Mouse (Mus musculus) midbrain, postnatal 0 days (tissue): ENCODE data around the gene Spg20. TPM values are rescaled to one million over a fixed set of nuclear protein-coding genes. Genes with fewer than 3 reads are reported as not detected.
A peak's percentile ranks its signal among the peaks of the same experiment; 100 is the strongest.

ENCODE experiments used
- ATAC-seq: fragments of 200-750 bp; cut with Nextera tagmentation; 2 replicates; pipeline ENCODE4 v1.8.0; 2017; ENCODE audit warnings: moderate number of reproducible peaks, mild to moderate bottlenecking, moderate TSS enrichment, moderate library complexity; ENCODE audit not compliant: low FRiP score
- DNase-seq: peaks from one replicate; pipeline ENCODE4 v3.0.0-alpha.2; 2015; ENCODE audit warnings: low spot score
- H3K27ac ChIP-seq: fragments of 300-500 bp; sonication (generic); 2 replicates; pipeline ENCODE4 v1.5.1; 2014; ENCODE audit warnings: low read depth, mild to moderate bottlenecking, low read length, mixed read lengths
- H3K27me3 ChIP-seq: fragments of 300-500 bp; sonication (generic); 2 replicates; pipeline ENCODE4 v1.6.1; 2014; ENCODE audit warnings: low read length, control low read depth, mixed read lengths; ENCODE audit not compliant: insufficient read depth
- H3K36me3 ChIP-seq: fragments of 300-500 bp; sonication (generic); 2 replicates; pipeline ENCODE4 v1.6.1; 2014; ENCODE audit warnings: low read length, control low read depth, mixed read lengths; ENCODE audit not compliant: insufficient read depth
- H3K4me1 ChIP-seq: fragments of 300-500 bp; sonication (generic); 2 replicates; pipeline ENCODE4 v1.6.1; 2014; ENCODE audit warnings: mild to moderate bottlenecking, control low read depth, antibody characterized with exemption, low read length, mixed read lengths; ENCODE audit not compliant: insufficient read depth
- H3K4me2 ChIP-seq: fragments of 300-500 bp; sonication (generic); 2 replicates; pipeline ENCODE4 v1.6.1; 2014; ENCODE audit warnings: low read depth, mild to moderate bottlenecking, low read length, mixed read lengths; ENCODE audit not compliant: poor library complexity, severe bottlenecking
- H3K4me3 ChIP-seq: fragments of 300-500 bp; sonication (generic); 2 replicates; pipeline ENCODE4 v1.5.1; 2014; ENCODE audit warnings: low read depth, mild to moderate bottlenecking, low read length, moderate library complexity
- H3K9ac ChIP-seq: fragments of 300-500 bp; sonication (generic); replicated peaks from 2 replicates; pipeline ENCODE4 v1.6.1; 2014; ENCODE audit warnings: mild to moderate bottlenecking, low read length, moderate library complexity, mixed read lengths; ENCODE audit not compliant: poor library complexity, severe bottlenecking
- H3K9me3 ChIP-seq: fragments of 300-500 bp; sonication (generic); 2 replicates; pipeline ENCODE4 v1.6.1; 2016; ENCODE audit warnings: low read length, control low read depth
- CTCF ChIP-seq: IDR thresholded peaks from 2 replicates; pipeline ENCODE4 v1.5.1; 2016; ENCODE audit warnings: antibody characterized with exemption, mild to moderate bottlenecking
- WGBS: fragments of 180-500 bp; shearing (Covaris S2); extraction: QIAGEN DNeasy Blood & Tissue Kit; methylation state at CpG from one replicate; pipeline ENCODE4 v1.1.7; 2014; 5-methylcytosine and 5-hydroxymethylcytosine counted together
- polyA plus RNA-seq: library from polyadenylated mRNA; unstranded; fragments of >200 nt; fragmentation: Nextera tagmentation; extraction: Ambion mirVana; gene quantifications from 2 replicates; pipeline ENCODE4 v1.2.1, GENCODE M21; 2015
- total RNA-seq: library from RNA; depleted of rRNA; stranded (reverse); fragments of >200 nt; gene quantifications from 2 replicates; pipeline ENCODE4 v1.2.3, GENCODE M21; 2014

The Spg20 gene
- total and polyA plus RNA-seq, 2 experiments from 2014 or later = 9.3 to 15.5 TPM

DNA sequence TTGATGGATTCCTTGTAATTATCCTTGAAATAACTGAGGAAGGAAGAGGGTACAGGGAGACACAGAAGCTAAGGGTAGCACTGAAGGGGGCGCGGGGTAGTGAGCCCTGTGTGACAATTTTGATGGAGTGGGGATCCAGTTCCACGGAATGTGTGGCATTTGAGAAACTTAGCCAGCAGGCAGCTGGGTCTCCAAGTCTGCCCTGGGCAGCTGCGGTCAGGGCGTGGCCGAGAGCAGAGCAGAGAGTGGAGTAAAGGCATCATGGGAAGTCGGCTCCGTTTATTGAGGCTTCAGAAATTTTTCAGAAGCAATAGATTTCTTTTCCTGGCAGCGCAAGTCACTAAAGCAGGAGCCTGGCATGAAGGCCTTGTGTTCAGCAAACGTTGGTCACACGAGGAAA lies 12.9 kb upstream of the Spg20 start:
- no peak for DNase-seq
- Histone ChIP-seq H3K4me3 (no peak overlapping the region), H3K9ac (no peak overlapping the region), H3K9me3 (no peaks in the 10 kb centered on the region), H3K4me1 (no peaks in the 10 kb centered on the region; the same call in 1 of the 2 replicates), H3K27me3 (no peaks in the 10 kb centered on the region), H3K36me3 (no peaks in the 10 kb centered on the region), H3K4me2 (no peak overlapping the region), H3K27ac (no peak overlapping the region)
- no peak for TF ChIP-seq CTCF
- ATAC-seq = no peak
- 83% methylated on average over 11 of the region's 11 CpGs for WGBS

DNA sequence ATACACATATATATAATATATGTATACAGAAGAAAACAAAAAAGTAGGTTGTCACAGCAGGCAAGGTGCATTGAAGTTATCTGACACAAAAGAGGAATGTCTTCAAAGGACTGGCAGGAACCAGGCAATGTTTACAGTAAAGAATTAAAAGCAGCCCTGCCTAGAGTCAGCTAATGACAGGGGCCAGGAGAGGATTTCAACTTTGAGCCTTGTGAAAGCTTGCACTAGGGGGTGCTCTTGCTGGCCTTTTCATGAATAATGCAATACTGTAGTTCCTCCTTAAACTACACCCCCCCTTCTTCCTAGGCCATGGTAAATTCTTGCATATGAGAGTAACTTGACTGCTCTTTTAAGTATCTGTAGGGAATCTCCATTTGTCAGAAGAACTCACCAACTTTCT lies 10.8 kb upstream of the Spg20 start:
- no peaks in the 10 kb centered on the region for H3K36me3 ChIP-seq
- H3K4me3 ChIP-seq = no peak overlapping the region
- H3K9ac ChIP-seq = no peak overlapping the region
- H3K27me3 ChIP-seq = no peaks in the 10 kb centered on the region
- H3K4me2 ChIP-seq = no peak overlapping the region
- DNase-seq (no peak), ATAC-seq (no peak)
- TF ChIP-seq CTCF = no peak
- H3K27ac ChIP-seq = no peak overlapping the region
- no peaks in the 10 kb centered on the region for H3K9me3 ChIP-seq
- H3K4me1 ChIP-seq = no peaks in the 10 kb centered on the region; the same call in 1 of the 2 replicates

DNA sequence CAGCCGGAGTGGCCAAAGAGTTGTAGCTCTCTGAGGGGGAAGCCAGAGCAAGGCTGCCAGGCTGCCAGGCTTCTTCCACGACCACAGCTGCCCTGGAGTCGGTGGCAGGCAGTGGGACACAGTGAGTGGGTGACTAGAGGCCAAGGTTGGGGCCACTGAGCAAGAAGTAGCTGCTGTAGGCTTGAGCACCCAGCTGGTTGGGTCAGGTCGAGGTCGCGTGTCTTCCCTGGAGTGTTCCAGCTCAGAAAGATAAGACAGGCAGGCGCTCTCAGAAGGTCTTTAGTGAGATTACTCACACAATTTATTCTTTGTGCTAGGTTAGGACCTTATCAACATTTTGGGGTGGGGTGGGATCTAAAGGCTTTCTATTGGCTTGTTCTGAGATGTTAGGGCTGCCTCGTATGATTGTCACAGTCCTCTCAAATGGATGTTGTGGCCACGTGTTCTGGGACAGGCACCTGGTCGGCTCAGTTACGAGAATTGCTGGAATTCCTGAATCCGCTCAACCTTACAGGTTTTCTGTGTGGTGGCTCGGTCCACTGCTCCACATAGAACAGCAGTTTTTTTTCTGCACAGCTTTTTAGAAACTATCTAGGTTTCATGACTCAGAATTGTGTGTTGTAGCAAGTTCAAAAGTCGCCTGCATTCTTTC lies 6.4 kb upstream of the Spg20 start:
- Histone ChIP-seq H3K27me3 (no peaks in the 10 kb centered on the region), H3K9me3 (no peaks in the 10 kb centered on the region), H3K9ac (no peak overlapping the region), H3K4me3 (no peak overlapping the region), H3K27ac (no peak overlapping the region), H3K4me1 (no peaks in the 10 kb centered on the region), H3K36me3 (no peaks in the 10 kb centered on the region), H3K4me2 (no peak overlapping the region)
- DNase-seq (no peak), ATAC-seq (no peak)
- TF ChIP-seq CTCF = no peak
- WGBS = 88% methylated on average over 14 of the region's 14 CpGs

DNA sequence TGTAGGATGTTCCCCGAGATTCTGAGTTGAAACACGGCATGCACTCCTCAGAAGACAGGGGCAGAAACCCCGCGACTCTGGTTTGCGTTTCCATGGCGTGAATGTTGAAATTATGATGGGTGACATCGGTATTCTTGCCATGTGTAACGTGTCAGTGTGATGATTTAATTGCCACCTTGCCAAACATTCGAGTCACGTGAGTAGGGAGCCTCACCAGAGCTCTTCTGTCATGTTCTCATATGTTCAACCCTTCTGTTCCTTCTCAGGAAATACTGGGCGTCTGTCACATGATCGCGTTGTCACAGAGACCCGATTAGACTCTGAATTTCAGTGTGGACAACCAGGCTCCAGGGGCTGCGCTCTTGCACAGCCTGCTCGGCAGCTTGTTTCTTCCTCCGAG lies 5.9 kb upstream of the Spg20 start:
- WGBS = 73% methylated on average over 17 of the region's 17 CpGs
- Histone ChIP-seq H3K9me3 (no peaks in the 10 kb centered on the region), H3K4me2 (no peak overlapping the region), H3K36me3 (no peaks in the 10 kb centered on the region), H3K9ac (no peak overlapping the region), H3K4me3 (no peak overlapping the region), H3K4me1 (no peaks in the 10 kb centered on the region), H3K27me3 (no peaks in the 10 kb centered on the region), H3K27ac (no peak overlapping the region)
- ATAC-seq = 0 out of 2 replicates have a peak, but pooled peaks have one; percentile 34
- no peak for DNase-seq
- no peak for TF ChIP-seq CTCF

DNA sequence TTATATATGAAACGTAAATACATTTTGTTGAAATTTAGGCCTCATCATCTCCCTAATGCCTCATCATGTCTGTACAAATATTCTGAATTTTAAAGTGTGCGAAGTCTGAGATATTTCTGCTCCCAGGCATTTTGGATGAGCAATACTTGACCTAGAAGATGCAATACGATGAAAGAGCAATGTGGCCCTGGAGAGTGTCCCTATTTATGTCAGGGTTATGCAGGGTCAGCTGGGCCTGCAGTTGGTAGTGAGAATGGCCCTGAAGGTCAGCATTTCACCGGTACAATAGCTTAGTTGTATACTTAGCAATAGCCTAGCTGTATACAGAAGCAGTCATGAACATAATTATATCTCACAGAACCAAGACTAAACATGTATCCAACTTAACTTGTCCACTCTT lies 2.8 kb upstream of the Spg20 start:
- ATAC-seq (no peak), DNase-seq (no peak)
- 0 out of 2 replicates have a peak, but pooled peaks cover 2% of the 10 kb centered on the region for H3K4me1 ChIP-seq
- no peak overlapping the region for H3K27ac ChIP-seq
- no peaks in the 10 kb centered on the region for H3K36me3 ChIP-seq
- no peak overlapping the region for H3K4me2 ChIP-seq
- no peak overlapping the region for H3K4me3 ChIP-seq
- no peaks in the 10 kb centered on the region for H3K27me3 ChIP-seq
- WGBS = 90% methylated on average over 4 of the region's 4 CpGs
- TF ChIP-seq CTCF = no peak
- no peaks in the 10 kb centered on the region for H3K9me3 ChIP-seq
- no peak overlapping the region for H3K9ac ChIP-seq

DNA sequence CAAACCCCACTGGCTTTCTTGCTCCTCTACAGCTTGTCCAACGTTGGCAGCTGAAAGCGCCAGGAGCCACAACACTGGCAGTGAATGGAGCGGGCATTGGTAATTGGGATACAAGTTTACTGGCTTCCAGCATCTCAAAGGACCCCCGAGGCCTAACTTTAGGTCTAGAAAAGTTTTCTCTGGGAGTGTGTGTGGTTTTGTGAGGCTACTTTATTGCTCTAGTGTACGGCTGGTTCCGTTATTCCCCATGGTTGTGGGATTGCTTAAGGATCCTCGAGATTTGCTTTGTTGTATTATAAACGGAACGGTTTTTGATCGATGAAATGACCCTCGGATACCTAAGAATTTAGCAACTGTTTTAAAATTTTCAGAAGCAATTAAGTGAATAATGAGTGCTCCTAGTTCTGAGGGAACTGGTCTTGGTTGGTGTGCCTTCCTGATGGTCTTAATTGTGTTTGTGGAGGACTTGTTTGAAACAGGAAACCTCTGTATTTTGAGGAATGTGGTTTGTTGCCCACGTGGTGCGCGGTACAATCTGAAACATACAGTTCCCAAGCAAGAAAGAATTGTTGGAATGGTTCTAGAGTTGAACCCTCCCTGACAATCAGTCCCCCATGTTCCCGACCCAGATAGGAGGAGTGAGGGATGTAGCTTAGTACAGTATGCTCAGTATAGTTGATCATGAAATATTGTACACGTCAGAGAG lies 955 bp downstream of the Spg20 start:
- ATAC-seq (no peak), DNase-seq (peak; percentile 34)
- 0 out of 2 replicates have a peak overlapping the region, but pooled peaks have one; percentile 80 for H3K27ac ChIP-seq
- peak overlapping the region; percentile 86 for H3K4me2 ChIP-seq
- peak overlapping the region; percentile 85 for H3K4me3 ChIP-seq
- no peak for TF ChIP-seq CTCF
- 45% methylated on average over 16 of the region's 16 CpGs for WGBS
- H3K4me1 ChIP-seq = 0 out of 2 replicates have a peak, but pooled peaks cover 2% of the 10 kb centered on the region
- no peaks in the 10 kb centered on the region for H3K27me3 ChIP-seq
- peak overlapping the region; percentile 92 for H3K9ac ChIP-seq
- peaks cover 12% of the 10 kb centered on the region for H3K36me3 ChIP-seq
- no peaks in the 10 kb centered on the region for H3K9me3 ChIP-seq
